Mouse (Mus musculus) heart, adult 2 months (tissue): ENCODE results near the gene Kcp.

ENCODE experiments used
- CTCF ChIP-seq: fragments of 200-600 bp; IDR thresholded peaks from 2 replicates; pipeline ENCODE4 v1.8.1; 2022; ENCODE audit warnings: antibody characterized with exemption, mild to moderate bottlenecking, moderate library complexity
- POLR2A ChIP-seq: fragments of 200-500 bp; IDR thresholded peaks from 2 replicates; pipeline ENCODE4 v1.6.1; 2011; ENCODE audit warnings: mild to moderate bottlenecking, low read depth, low read length, control low read depth; ENCODE audit not compliant: insufficient read depth

- no peak for TF ChIP-seq CTCF
- TF ChIP-seq POLR2A = no peak
Observed at GRCm38 (mm10) chr6:29545611-29546010, 37.9 kb upstream of the Kcp start.
